Mouse (Mus musculus): ENCODE measurements around the gene Myod1. TPM values are rescaled to one million over a fixed set of nuclear protein-coding genes. Genes with fewer than 3 reads are reported as not detected.

Gene Myod1
- 0.81 and 1.3 TPM in 2 replicates for polyA plus RNA-seq (2015; fragmentation: Nextera tagmentation; extraction: Ambion mirVana)

DNA sequence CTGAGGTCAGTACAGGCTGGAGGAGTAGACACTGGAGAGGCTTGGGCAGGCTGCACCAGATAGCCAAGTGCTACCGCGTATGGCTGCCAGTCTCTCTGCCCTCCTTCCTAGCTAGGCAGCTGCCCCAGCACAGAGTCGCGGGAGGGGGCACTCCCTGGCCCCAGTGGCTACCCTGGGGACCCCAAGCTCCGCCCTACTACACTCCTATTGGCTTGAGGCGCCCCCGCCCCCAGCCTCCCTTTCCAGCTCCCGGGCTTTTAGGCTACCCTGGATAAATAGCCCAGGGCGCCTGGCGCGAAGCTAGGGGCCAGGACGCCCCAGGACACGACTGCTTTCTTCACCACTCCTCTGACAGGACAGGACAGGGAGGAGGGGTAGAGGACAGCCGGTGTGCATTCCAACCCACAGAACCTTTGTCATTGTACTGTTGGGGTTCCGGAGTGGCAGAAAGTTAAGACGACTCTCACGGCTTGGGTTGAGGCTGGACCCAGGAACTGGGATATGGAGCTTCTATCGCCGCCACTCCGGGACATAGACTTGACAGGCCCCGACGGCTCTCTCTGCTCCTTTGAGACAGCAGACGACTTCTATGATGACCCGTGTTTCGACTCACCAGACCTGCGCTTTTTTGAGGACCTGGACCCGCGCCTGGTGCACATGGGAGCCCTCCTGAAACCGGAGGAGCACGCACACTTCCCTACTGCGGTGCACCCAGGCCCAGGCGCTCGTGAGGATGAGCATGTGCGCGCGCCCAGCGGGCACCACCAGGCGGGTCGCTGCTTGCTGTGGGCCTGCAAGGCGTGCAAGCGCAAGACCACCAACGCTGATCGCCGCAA is at the start of gene Myod1:
Gene Myod1 (plus strand): TSS at position 303 of the 836 bp plus-strand sequence.
- Histone ChIP-seq H3K27me3 (replicated peaks) (peaks cover 58% of the 10 kb centered on the region), H3K9ac (no peak within 1 kb of the TSS), H3K36me3 (no peaks in the 10 kb centered on the region), H3K4me2 (peak within 1 kb of the TSS; percentile 43), H3K9me3 (no peaks in the 10 kb centered on the region), H3K4me1 (peaks cover 9% of the 10 kb centered on the region), H3K27ac (no peak within 1 kb of the TSS), H3K4me3 (replicated peaks) (peak within 1 kb of the TSS; percentile 6; the same call in 1 of the 2 replicates)
- ATAC-seq (ENCODE audit: insufficient read depth, low FRiP score, low read depth) = no peak
- WGBS = 5% methylated on average over 42 of the region's 44 CpGs

GRCm38 (mm10) chr7:46327896-46328295 is 48.4 kb upstream of the Myod1 start:
- Histone ChIP-seq H3K27ac (no peak overlapping the region), H3K4me3 (replicated peaks) (no peak overlapping the region), H3K9me3 (no peaks in the 10 kb centered on the region), H3K9ac (no peak overlapping the region), H3K4me2 (no peak overlapping the region), H3K27me3 (replicated peaks) (no peaks in the 10 kb centered on the region), H3K36me3 (no peaks in the 10 kb centered on the region), H3K4me1 (no peaks in the 10 kb centered on the region)
- 42% methylated on average over 4 of the region's 4 CpGs for WGBS
- no peak for ATAC-seq (ENCODE audit: insufficient read depth, low FRiP score, low read depth)

DNA sequence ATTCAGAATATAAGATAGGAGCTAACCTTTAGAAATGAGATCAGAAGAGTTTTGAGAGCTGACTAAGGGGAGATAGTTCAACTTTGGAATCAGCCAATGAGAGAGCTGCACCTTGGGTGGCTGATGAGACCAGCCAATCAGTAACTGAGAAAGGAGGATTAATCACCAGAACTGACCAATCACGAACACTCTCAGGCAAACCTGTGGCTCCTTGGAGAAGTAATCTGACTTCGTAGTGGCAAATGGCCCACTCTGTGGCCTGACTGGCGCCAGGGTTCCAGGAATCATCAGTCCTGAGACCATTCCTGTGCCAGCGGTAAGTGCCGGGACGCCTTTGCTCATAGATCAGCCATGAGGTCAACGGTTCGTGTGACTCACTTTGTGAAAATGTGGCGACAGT is 38.9 kb upstream of the Myod1 start:
- no peaks in the 10 kb centered on the region for H3K9me3 ChIP-seq
- WGBS = 85% methylated on average over 9 of the region's 9 CpGs
- no peak overlapping the region for H3K27ac ChIP-seq
- no peak overlapping the region for H3K4me2 ChIP-seq
- H3K9ac ChIP-seq = no peak overlapping the region
- ATAC-seq (ENCODE audit: insufficient read depth, low FRiP score, low read depth) = no peak
- H3K4me1 ChIP-seq = no peaks in the 10 kb centered on the region
- H3K36me3 ChIP-seq = no peaks in the 10 kb centered on the region
- no peaks in the 10 kb centered on the region for H3K27me3 ChIP-seq (replicated peaks)
- no peak overlapping the region for H3K4me3 ChIP-seq (replicated peaks)

DNA sequence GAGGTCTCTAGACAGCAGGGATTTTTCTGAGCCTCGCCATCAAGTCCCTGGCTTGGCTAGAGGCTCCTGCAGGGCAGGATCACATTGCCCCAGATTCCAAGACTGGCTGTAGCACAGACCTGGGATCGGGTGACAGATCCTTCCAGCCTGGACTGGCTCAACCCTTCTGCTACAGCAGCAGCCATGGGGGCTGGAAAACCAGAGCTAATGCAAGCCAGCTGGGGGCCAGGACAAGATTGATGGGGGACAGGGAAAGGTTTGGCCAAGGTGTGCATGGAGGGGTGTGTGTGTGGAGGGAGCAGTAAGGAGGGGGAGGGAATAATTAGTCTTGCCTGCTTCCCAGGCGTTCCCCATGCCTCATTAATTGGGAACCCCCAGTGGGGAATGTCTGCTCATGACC is 36.5 kb upstream of the Myod1 start:
- H3K27me3 ChIP-seq (replicated peaks) = no peaks in the 10 kb centered on the region
- no peaks in the 10 kb centered on the region for H3K9me3 ChIP-seq
- ATAC-seq (ENCODE audit: insufficient read depth, low FRiP score, low read depth) = no peak
- no peak overlapping the region for H3K27ac ChIP-seq
- no peaks in the 10 kb centered on the region for H3K36me3 ChIP-seq
- H3K4me2 ChIP-seq = no peak overlapping the region
- H3K9ac ChIP-seq = no peak overlapping the region
- H3K4me3 ChIP-seq (replicated peaks) = no peak overlapping the region
- H3K4me1 ChIP-seq = no peaks in the 10 kb centered on the region
- WGBS = 44% methylated on average over 3 of the region's 3 CpGs

DNA sequence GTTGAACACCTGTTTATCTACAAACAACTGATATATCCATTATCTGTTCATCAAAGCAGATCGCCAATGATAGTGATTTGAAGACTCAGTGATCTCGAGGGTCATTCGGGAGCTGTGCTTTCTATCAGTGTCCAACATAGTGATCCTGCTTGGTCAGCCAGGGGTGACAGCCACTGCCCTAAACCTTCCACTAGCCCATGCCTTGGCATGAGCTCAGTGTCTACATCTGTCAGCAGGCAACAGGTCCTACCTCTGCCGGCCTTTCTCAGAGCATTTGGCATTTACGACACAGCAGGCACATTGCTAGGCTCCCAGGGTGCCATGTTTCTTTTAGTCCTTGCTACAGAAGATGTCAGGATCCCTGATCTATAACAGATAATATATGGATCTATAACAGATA is 36.0 kb upstream of the Myod1 start:
- no peaks in the 10 kb centered on the region for H3K4me1 ChIP-seq
- no peaks in the 10 kb centered on the region for H3K36me3 ChIP-seq
- WGBS = 74% methylated on average over 5 of the region's 5 CpGs
- ATAC-seq (ENCODE audit: insufficient read depth, low FRiP score, low read depth) = no peak
- H3K9ac ChIP-seq = no peak overlapping the region
- no peaks in the 10 kb centered on the region for H3K9me3 ChIP-seq
- H3K27ac ChIP-seq = no peak overlapping the region
- H3K4me3 ChIP-seq (replicated peaks) = no peak overlapping the region
- no peak overlapping the region for H3K4me2 ChIP-seq
- no peaks in the 10 kb centered on the region for H3K27me3 ChIP-seq (replicated peaks)

GRCm38 (mm10) chr7:46341471-46341870 is 34.8 kb upstream of the Myod1 start:
- Histone ChIP-seq H3K36me3 (no peaks in the 10 kb centered on the region), H3K9me3 (no peaks in the 10 kb centered on the region), H3K4me2 (no peak overlapping the region), H3K27ac (no peak overlapping the region), H3K4me1 (no peaks in the 10 kb centered on the region), H3K27me3 (replicated peaks) (no peaks in the 10 kb centered on the region), H3K9ac (no peak overlapping the region), H3K4me3 (replicated peaks) (no peak overlapping the region)
- 82% methylated on average over 9 of the region's 9 CpGs for WGBS
- no peak for ATAC-seq (ENCODE audit: insufficient read depth, low FRiP score, low read depth)

GRCm38 (mm10) chr7:46347692-46348091 is 28.6 kb upstream of the Myod1 start:
- Histone ChIP-seq H3K27ac (no peak overlapping the region), H3K9me3 (no peaks in the 10 kb centered on the region), H3K4me1 (no peaks in the 10 kb centered on the region), H3K27me3 (replicated peaks) (peaks cover 30% of the 10 kb centered on the region), H3K4me2 (no peak overlapping the region), H3K9ac (no peak overlapping the region), H3K36me3 (no peaks in the 10 kb centered on the region), H3K4me3 (replicated peaks) (no peak overlapping the region)
- WGBS = 59% methylated on average over 4 of the region's 4 CpGs
- no peak for ATAC-seq (ENCODE audit: insufficient read depth, low FRiP score, low read depth)

DNA sequence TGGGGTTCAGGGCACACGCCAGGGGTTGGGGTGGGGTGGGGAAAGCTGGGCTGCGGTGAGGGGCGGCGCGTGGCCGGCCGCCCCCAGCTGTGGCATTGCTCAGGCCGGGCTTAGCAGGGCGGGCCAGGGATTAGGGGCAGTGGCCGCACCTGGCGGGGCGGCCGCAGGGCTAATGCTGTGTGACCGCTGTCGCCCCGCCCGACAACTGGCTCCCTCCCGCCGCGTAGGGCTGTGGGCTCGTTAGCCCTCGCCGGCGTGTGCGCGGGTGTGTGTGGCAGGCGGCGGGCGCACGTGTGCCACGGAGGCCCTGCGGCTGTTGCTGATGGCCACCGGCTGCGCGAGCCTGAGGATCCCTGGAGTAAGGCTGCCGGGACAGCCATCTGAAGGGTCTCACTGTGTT is 27.5 kb upstream of the Myod1 start:
- Histone ChIP-seq H3K27me3 (replicated peaks) (peaks cover 30% of the 10 kb centered on the region), H3K9me3 (no peaks in the 10 kb centered on the region), H3K4me3 (replicated peaks) (no peak overlapping the region), H3K36me3 (no peaks in the 10 kb centered on the region), H3K4me1 (no peaks in the 10 kb centered on the region), H3K4me2 (no peak overlapping the region), H3K9ac (no peak overlapping the region), H3K27ac (no peak overlapping the region)
- WGBS = 6% methylated on average over 34 of the region's 36 CpGs
- ATAC-seq (ENCODE audit: insufficient read depth, low FRiP score, low read depth) = no peak

- no peaks in the 10 kb centered on the region for H3K4me1 ChIP-seq
- H3K9me3 ChIP-seq = no peaks in the 10 kb centered on the region
- ATAC-seq (ENCODE audit: insufficient read depth, low FRiP score, low read depth) = no peak
- H3K4me3 ChIP-seq (replicated peaks) = no peak overlapping the region
- no peak overlapping the region for H3K27ac ChIP-seq
- H3K36me3 ChIP-seq = no peaks in the 10 kb centered on the region
- no peak overlapping the region for H3K4me2 ChIP-seq
- WGBS = 46% methylated on average over 9 of the region's 9 CpGs
- no peak overlapping the region for H3K9ac ChIP-seq
- peaks cover 30% of the 10 kb centered on the region for H3K27me3 ChIP-seq (replicated peaks)
Observed at GRCm38 (mm10) chr7:46350119-46350702, 26.1 kb upstream of the Myod1 start.

DNA sequence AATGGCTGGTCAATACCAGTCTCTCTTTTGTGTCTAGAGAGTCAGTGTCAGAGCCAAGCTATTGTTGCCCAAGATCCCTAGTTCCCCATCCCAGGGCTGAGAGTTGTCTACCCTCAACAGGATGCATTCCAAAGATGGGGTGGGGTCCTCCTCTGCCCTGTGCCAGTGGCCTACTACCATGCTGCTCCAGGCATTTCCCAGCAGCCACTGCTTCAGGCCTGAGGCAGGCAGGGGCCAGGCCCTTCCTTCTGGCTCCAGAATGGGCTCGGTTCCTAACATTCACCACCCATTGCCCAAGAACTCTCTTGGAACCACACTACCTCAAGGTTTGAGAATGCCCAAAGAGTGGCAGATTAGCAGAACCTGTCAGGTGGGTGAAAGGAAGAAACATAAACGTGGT is 23.5 kb upstream of the Myod1 start:
- Histone ChIP-seq H3K4me3 (replicated peaks) (no peak overlapping the region), H3K9ac (no peak overlapping the region), H3K4me2 (no peak overlapping the region), H3K4me1 (no peaks in the 10 kb centered on the region), H3K9me3 (no peaks in the 10 kb centered on the region), H3K27ac (peak overlapping the region; percentile 7; the same call in 1 of the 2 replicates), H3K27me3 (replicated peaks) (peaks cover 25% of the 10 kb centered on the region), H3K36me3 (no peaks in the 10 kb centered on the region)
- no peak for ATAC-seq (ENCODE audit: insufficient read depth, low FRiP score, low read depth)
- WGBS = 66% methylated on average over 2 of the region's 2 CpGs

- no peak overlapping the region for H3K4me2 ChIP-seq
- H3K4me1 ChIP-seq = no peaks in the 10 kb centered on the region
- 44% methylated on average over 8 of the region's 8 CpGs for WGBS
- peaks cover 20% of the 10 kb centered on the region for H3K27me3 ChIP-seq (replicated peaks)
- H3K9me3 ChIP-seq = no peaks in the 10 kb centered on the region
- H3K36me3 ChIP-seq = no peaks in the 10 kb centered on the region
- H3K27ac ChIP-seq = no peak overlapping the region
- H3K9ac ChIP-seq = no peak overlapping the region
- no peak overlapping the region for H3K4me3 ChIP-seq (replicated peaks)
- ATAC-seq (ENCODE audit: insufficient read depth, low FRiP score, low read depth) = 0 out of 2 replicates have a peak, but pooled peaks have one; percentile 22
Observed at GRCm38 (mm10) chr7:46353216-46353615, 23.1 kb upstream of the Myod1 start.

GRCm38 (mm10) chr7:46353875-46354274 is 22.4 kb upstream of the Myod1 start:
- no peak overlapping the region for H3K4me3 ChIP-seq (replicated peaks)
- H3K4me2 ChIP-seq = no peak overlapping the region
- H3K4me1 ChIP-seq = no peaks in the 10 kb centered on the region
- H3K27me3 ChIP-seq (replicated peaks) = peaks cover 14% of the 10 kb centered on the region
- ATAC-seq (ENCODE audit: insufficient read depth, low FRiP score, low read depth) = no peak
- no peaks in the 10 kb centered on the region for H3K36me3 ChIP-seq
- no peaks in the 10 kb centered on the region for H3K9me3 ChIP-seq
- no peak overlapping the region for H3K9ac ChIP-seq
- no peak overlapping the region for H3K27ac ChIP-seq
- WGBS = 19% methylated on average over 4 of the region's 4 CpGs

All from stomach, embryonic 15.5 days (tissue).